Mouse (Mus musculus) fat pad, adult 2 months (tissue): ENCODE measurements around the gene Zg16.

Experiments used
- DNase-seq: peaks from one replicate; pipeline ENCODE4 v3.0.0-alpha.2; 2011; ENCODE audit warnings: low read depth, low spot score; ENCODE audit errors: extremely low read depth

The Zg16 gene

DNA sequence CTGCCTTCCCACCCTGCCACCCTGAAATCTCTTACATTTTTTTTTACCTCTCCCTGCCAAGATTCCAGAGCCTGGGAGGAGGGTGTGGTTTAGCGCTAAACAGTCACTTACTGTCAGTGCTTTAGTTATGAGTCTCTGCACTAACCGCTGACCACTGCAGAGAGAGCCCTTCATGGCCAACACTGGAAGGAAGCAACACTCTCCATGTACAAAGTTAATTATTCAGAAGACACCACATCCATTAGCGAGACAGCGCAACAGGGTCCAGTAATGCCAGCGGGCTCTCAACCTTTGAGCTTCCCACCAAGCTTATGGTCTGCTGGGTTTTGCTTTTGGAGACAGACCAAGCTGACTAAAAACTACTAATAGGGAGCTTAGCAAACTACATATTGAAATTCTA is 10.9 kb downstream of the Zg16 start:
- no peak for DNase-seq

DNA sequence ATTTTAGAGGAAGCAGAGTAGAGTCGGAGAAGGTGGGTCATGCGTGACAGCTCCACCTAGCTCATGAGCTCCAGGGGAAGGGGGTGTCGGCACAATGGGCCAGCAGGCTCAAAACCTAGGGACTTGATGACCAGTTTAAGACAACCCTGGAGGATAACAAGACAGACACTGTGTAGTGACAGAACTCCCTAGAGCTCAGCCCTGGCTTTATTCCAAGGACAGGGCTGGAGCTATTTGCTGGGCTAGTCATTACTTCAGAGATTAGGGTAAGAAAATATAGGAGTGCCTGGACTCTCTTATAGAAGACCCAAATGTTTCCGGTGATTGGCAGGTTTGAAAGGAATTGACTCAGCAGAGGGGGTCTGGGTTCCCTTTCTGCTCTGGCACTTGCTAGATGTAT is 13.9 kb downstream of the Zg16 start:
- no peak for DNase-seq

GRCm38 (mm10) chr7:127070871-127071413 is 16.2 kb downstream of the Zg16 start:
- no peak for DNase-seq

- DNase-seq, result no peak
Measured at GRCm38 (mm10) chr7:127066317-127066716, 20.8 kb downstream of the Zg16 start.

DNA sequence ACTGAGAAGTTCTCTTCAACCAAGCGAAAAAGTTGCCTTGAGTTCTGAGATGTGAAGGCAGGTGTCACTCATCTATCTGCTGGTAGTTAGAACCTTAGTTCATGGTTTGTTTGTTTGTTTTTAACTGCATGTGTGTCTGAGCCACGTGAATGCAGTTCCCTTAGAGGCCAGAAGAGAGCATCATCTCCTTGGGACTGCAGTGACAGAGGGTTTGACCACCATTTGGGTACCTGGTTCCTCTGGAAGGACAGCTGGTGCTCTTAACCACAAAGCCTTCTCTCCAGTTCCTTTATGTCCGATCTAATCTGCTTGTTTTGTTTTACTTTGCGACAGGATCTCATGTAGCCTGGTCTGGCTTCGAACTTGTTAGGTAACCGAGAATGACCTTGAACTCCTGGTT is 21.6 kb downstream of the Zg16 start:
- DNase-seq, result no peak

GRCm38 (mm10) chr7:127055026-127055585 is 32.0 kb downstream of the Zg16 start:
- no peak for DNase-seq

DNA sequence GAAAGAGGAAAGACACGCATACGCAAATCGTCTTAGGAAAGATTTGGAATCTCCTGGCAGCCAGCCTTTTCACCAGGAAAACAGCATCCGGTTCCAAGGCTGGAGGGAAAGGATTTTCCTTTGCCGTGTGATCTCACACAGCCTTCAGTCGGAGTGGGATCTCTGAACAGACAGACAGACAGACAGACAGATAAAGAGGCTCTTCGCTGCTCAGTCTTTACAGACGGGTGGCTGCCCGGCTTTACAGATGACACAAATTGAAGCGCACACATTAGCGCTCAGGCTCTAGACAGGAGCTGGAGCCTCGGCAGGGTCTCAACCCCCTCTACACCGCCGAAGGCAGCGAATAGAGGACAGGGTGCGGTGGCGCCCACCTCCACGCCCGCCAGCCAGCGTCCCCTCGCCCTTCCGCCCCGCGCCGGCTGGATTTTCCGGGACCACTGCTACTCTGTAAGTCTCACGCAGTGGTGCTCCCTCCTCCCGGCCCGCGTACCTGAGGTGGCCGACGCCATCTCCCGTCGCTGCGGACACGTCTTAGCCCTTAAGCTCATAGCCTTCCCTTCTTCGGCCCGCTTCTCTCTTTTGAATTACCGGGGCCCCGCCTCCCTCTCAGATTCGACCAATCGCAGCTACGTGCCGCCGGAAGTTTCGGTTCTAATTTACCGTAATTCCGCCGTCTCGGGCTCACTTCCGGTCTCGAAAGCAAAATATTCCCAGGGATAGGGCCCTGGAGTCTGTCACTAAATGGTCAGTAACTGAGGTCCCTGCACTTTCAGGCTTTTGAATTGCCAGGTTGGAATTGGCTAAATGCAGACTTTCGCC is 45.1 kb downstream of the Zg16 start, which contains the start of gene Kif22:
Gene Kif22, minus strand, starts transcription at position 621 of the 822 bp plus-strand sequence.
- no peak for DNase-seq

GRCm38 (mm10) chr7:127031244-127031643 is 55.9 kb downstream of the Zg16 start:
- no peak for DNase-seq

- no peak for DNase-seq
Measured at GRCm38 (mm10) chr7:127030172-127030571, 57.0 kb downstream of the Zg16 start.

DNA sequence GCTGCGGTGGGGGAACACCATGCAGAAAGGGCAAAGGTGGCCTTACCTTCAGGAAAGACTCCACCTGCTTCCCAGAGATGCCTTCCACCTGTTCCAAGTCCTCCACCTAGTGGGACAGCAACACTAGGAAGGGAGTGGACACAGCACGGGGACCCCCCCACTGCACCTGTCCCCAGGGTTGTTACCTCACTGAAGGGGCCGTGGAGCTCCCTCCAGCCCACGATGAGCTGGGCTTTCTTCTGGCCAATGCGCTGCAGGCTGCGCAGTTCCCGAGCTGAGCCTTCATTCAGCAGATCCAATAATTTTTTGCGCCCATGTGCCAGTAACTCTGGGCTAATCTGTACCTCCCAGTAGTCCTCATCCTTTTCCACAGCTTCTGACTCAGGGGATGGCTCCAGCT is 59.2 kb downstream of the Zg16 start:
- DNase-seq, result no peak

GRCm38 (mm10) chr7:127026984-127027726 is 60.0 kb downstream of the Zg16 start, which contains the start of gene Maz:
Gene Maz (minus strand): TSS chr7:127027037.
- peak; percentile 87 for DNase-seq

GRCm38 (mm10) chr7:127026616-127026983 is 60.5 kb downstream of the Zg16 start:
- DNase-seq, result no peak

- no peak for DNase-seq
Measured at GRCm38 (mm10) chr7:127026161-127026600, 60.9 kb downstream of the Zg16 start.

GRCm38 (mm10) chr7:127025556-127026160 is 61.5 kb downstream of the Zg16 start:
- no peak for DNase-seq

- DNase-seq, result no peak
Measured at GRCm38 (mm10) chr7:127024755-127025555, 62.2 kb downstream of the Zg16 start.

DNA sequence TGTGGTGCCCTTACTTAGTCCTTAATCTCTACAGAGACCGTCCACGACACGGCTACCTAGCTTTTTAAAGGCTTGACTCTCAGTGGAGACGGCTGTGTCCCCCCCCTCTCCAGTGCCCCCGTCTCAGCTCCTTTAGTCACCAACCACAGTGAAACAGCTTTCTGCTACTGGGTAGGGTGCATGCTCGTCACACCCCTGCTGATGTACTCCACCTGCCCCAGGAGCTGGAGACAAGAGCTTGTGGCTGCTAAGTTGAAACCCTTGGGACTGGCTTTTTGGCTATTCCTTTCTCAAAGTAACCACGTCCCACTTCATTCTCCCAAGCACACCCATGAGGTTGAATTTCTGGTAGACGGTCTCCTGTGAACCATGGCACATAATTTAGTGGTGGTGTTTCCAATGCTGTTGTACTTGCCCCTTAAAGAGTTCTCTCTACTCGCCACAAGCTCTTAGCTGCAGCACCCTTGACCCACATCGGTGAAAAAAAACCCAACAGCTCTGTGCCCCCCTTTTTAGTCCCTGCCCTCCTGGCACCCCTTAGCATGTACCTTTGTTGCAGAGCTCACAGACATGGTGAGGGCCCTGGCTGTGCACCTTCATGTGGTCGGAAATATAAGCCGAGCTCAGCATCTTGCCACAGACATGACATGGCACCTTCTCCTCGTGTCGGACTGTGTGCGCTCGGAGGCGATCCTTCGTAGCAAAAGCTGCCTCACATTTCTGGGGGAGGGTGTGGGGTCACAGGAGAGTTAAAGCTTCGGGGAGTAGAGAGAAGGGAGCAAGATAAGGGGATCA is 63.0 kb downstream of the Zg16 start:
- DNase-seq, result no peak

DNA sequence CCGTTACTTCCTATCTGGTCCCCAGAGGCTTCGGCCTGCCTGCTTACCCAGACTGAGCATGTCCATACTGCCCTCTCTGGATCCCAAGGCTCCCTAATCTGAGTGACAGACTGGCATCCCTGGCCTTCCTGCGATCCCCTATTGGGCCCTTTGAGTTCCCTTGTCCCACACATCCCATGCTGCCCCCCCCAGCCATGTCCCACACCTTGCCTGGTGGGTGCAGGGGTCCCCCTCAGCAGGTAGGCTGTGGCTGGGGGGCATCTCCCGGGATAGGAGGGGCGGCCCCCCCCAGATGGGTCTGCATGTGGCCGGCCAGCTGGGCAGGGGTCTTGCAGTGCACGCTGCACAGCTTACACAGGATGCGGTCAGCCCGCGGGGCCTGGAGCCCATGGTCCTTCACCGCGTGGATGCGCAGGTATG is 63.8 kb downstream of the Zg16 start:
- DNase-seq, result no peak

DNA sequence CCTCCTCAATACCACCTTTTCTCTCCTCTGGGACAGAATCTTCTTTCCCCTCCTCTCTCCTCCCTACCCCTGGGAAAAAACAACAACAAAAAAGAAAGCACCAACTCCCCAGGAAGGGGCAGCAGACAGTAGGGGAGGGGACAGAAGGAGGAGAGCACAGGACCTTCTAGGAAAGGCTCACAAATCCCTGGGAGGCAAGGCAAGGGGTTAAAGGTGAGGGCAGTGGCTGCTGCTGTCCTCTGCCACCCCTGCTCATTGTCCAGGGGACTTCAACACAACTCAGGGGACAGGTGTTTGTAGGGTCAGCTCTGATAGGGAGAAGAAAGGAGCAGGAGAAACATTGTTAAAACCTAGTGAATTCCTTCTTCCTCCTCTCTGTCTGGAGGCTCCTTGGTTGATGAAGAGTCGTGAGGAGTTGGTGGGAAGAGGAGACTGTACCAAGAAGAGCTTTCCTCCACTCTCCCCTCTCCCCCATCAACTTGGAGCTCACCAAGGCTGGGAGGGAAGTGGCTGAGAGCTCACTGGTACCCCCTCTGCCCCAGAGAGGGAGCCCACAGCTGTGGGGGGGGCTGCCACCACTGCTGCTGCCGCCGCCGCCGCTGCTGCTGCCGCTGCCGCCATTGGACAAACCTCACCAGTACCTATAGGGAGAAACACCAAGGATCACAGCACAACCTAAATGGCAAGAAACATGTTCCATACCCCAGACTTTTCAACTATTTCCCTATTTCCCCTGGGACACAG is 64.4 kb downstream of the Zg16 start:
- no peak for DNase-seq
